In genomic region chr5:54019546-54019945, GRCm38 (mm10) we compare ENCODE assay signal across 13 mouse cellular contexts. TPM values are rescaled to one million over a fixed set of nuclear protein-coding genes. Genes with fewer than 3 reads are reported as not detected.
DNase-seq lines count a peak whose midpoint lies in the region; ATAC-seq lines count a peak whose summit lies in the region.
"Had no signal": no experiment of that assay in that cellular context is flagged by ENCODE, and none has a peak within 500 bp of the region (broad histone marks: within the 10 kb centered on the region; RNA-seq: fewer than 3 reads in every experiment).

No protein-coding gene starts in this region.

- H3K27ac ChIP-seq in embryonic facial prominence, embryonic 11.5 days (replicated peaks; ENCODE audit: low read depth, low read length), result no peak overlapping the region
- H3K27ac ChIP-seq in embryonic facial prominence, embryonic 10.5 days (replicated peaks), result no peak overlapping the region; the same call in 1 of the 2 replicates
- H3K27ac ChIP-seq in kidney, embryonic 16.5 days (ENCODE audit: low read length), result peak overlapping the region; percentile 63; the same call in 1 of the 2 replicates
- H3K27ac ChIP-seq: hindbrain, embryonic 14.5 days had no signal

- 45% methylated on average over 4 of the region's 4 CpGs for WGBS in embryonic facial prominence, embryonic 11.5 days
- 67% methylated on average over 4 of the region's 4 CpGs for WGBS in embryonic facial prominence, embryonic 10.5 days
- 28% methylated on average over 4 of the region's 4 CpGs for WGBS in kidney, embryonic 16.5 days

- no peak overlapping the region for H3K4me3 ChIP-seq in embryonic facial prominence, embryonic 11.5 days (ENCODE audit: low read depth, low read length)
- H3K4me3 ChIP-seq in embryonic facial prominence, embryonic 10.5 days, result no peak overlapping the region
- H3K4me3 ChIP-seq in kidney, embryonic 16.5 days (ENCODE audit: low read length), result no peak overlapping the region

- H3K27me3 ChIP-seq in embryonic facial prominence, embryonic 11.5 days (ENCODE audit: control insufficient read depth, insufficient read depth, low read length), result no peaks in the 10 kb centered on the region
- no peaks in the 10 kb centered on the region for H3K27me3 ChIP-seq in embryonic facial prominence, embryonic 10.5 days (replicated peaks; ENCODE audit: low read depth, poor library complexity, severe bottlenecking)
- no peaks in the 10 kb centered on the region for H3K27me3 ChIP-seq in kidney, embryonic 16.5 days (ENCODE audit: insufficient read depth, low read length)

- no peak overlapping the region for H3K4me2 ChIP-seq in embryonic facial prominence, embryonic 11.5 days (ENCODE audit: low read depth, low read length)
- H3K4me2 ChIP-seq in kidney, embryonic 16.5 days (replicated peaks; ENCODE audit: low read depth, low read length), result 0 out of 2 replicates have a peak overlapping the region, but pooled peaks have one; percentile 2
- H3K4me2 ChIP-seq: hindbrain, embryonic 14.5 days had no signal

- no peaks in the 10 kb centered on the region for H3K4me1 ChIP-seq in embryonic facial prominence, embryonic 11.5 days (ENCODE audit: control insufficient read depth, insufficient read depth, low read length)
- peaks cover 11% of the 10 kb centered on the region for H3K4me1 ChIP-seq in embryonic facial prominence, embryonic 10.5 days
- H3K4me1 ChIP-seq in kidney, embryonic 16.5 days (ENCODE audit: insufficient read depth, low read length), result peaks cover 12% of the 10 kb centered on the region; the same call in 1 of the 2 replicates

- no peaks in the 10 kb centered on the region for H3K36me3 ChIP-seq in embryonic facial prominence, embryonic 11.5 days (replicated peaks; ENCODE audit: control insufficient read depth, insufficient read depth, low read depth, low read length)
- H3K36me3 ChIP-seq in embryonic facial prominence, embryonic 10.5 days (replicated peaks), result no peaks in the 10 kb centered on the region
- H3K36me3 ChIP-seq in kidney, embryonic 16.5 days (ENCODE audit: insufficient read depth, low read length), result no peaks in the 10 kb centered on the region

- DNase-seq in embryonic facial prominence, embryonic 11.5 days (ENCODE audit: low spot score), result peak; percentile 33
- DNase-seq in embryonic facial prominence, embryonic 10.5 days (ENCODE audit: low spot score), result no peak
- DNase-seq in kidney, adult 18-20 months, result no peak
- no peak for DNase-seq in adrenal gland, postnatal 4 days (ENCODE audit: low spot score in 2 of 2)
- no peak for DNase-seq in cerebellum, adult 11 months
- DNase-seq: adrenal gland, postnatal 25 days; kidney, adult 2 months; liver, postnatal 0 days; right cerebral cortex, adult 18-20 months had no signal

- no peak for ATAC-seq in embryonic facial prominence, embryonic 11.5 days (replicated peaks; ENCODE audit: insufficient number of reproducible peaks, low FRiP score, low TSS enrichment, low read depth)
- no peak for ATAC-seq in kidney, embryonic 16.5 days (ENCODE audit: low FRiP score, low TSS enrichment)
- peak; percentile 59 for ATAC-seq in activated CD4-positive, CD25-positive, alpha-beta regulatory T cell, adult 4 months
- peak; percentile 61 for ATAC-seq in monocyte, adult 5-6 weeks (replicated peaks; ENCODE audit: insufficient number of reproducible peaks, low FRiP score, low TSS enrichment, poor library complexity, severe bottlenecking)
- ATAC-seq: liver, postnatal 0 days had no signal

- no peak overlapping the region for H3K9ac ChIP-seq in embryonic facial prominence, embryonic 11.5 days (replicated peaks; ENCODE audit: low read length)
- no peak overlapping the region for H3K9ac ChIP-seq in kidney, embryonic 16.5 days (replicated peaks; ENCODE audit: low read length)
- H3K9ac ChIP-seq: hindbrain, embryonic 14.5 days; liver, postnatal 0 days had no signal

- H3K9me3 ChIP-seq in embryonic facial prominence, embryonic 11.5 days (replicated peaks; ENCODE audit: control insufficient read depth, low read length), result no peaks in the 10 kb centered on the region
- no peaks in the 10 kb centered on the region for H3K9me3 ChIP-seq in embryonic facial prominence, embryonic 10.5 days
- no peaks in the 10 kb centered on the region for H3K9me3 ChIP-seq in kidney, embryonic 16.5 days (ENCODE audit: low read length)

RNA-seq across cellular contexts. Expression of gene Stim2, which starts 21.2 kb away (rescaled TPM):
- polyA plus RNA-seq in embryonic facial prominence, embryonic 11.5 days (2014; fragmentation: Nextera tagmentation; extraction: Ambion mirVana), result 18.6 and 20.1 TPM in 2 replicates
- polyA plus RNA-seq in embryonic facial prominence, embryonic 10.5 days (2016; fragmentation: Nextera tagmentation; extraction: Ambion mirVana), result 13.9 and 14.3 TPM in 2 replicates
- polyA plus RNA-seq in kidney, embryonic 16.5 days (2015; fragmentation: Nextera tagmentation; extraction: Ambion mirVana), result 18.0 and 19.6 TPM in 2 replicates
- 10 to 100 TPM; 19.4 to 19.7 TPM for polyA plus RNA-seq in activated CD4-positive, CD25-positive, alpha-beta regulatory T cell, adult 4 months (2017; shearing (Covaris generic))
- total RNA-seq in monocyte, adult 5-6 weeks (2017), result 49.7 to 63.6 TPM (median 59.8 TPM) in 3 replicates
- 10 to 100 TPM; 30.3 to 31.9 TPM for total RNA-seq in adrenal gland, postnatal 4 days (2021)

Comparison
In these comparisons a context has a peak if more than half of its experiments do, and no peak if none do; other contexts are left out.
1. ATAC-seq: peak in activated CD4-positive, CD25-positive, alpha-beta regulatory T cell, adult 4 months (single experiment) and monocyte, adult 5-6 weeks (single experiment); none in embryonic facial prominence, embryonic 11.5 days (single experiment) and kidney, embryonic 16.5 days (single experiment).